Mouse (Mus musculus) limb, embryonic 12.5 days (tissue): ENCODE results near the gene Dab1. TPM values are rescaled to one million over a fixed set of nuclear protein-coding genes. Genes with fewer than 3 reads are reported as not detected.

ENCODE experiments used
- ATAC-seq: fragments of 200-750 bp; cut with Nextera tagmentation; 2 replicates; pipeline ENCODE4 v1.8.0; 2017; ENCODE audit warnings: low read depth, moderate TSS enrichment; ENCODE audit not compliant: insufficient number of reproducible peaks, insufficient read depth, low FRiP score, low TSS enrichment
- H3K27ac ChIP-seq: fragments of 300-500 bp; sonication (generic); 2 replicates; pipeline ENCODE4 v1.5.1; 2016; ENCODE audit warnings: mild to moderate bottlenecking, moderate library complexity
- H3K27me3 ChIP-seq: fragments of 300-500 bp; sonication (generic); 2 replicates; pipeline ENCODE4 v1.6.1; 2016; ENCODE audit warnings: mild to moderate bottlenecking, moderate library complexity
- H3K36me3 ChIP-seq: fragments of 300-500 bp; sonication (generic); 2 replicates; pipeline ENCODE4 v1.6.1; 2016; ENCODE audit warnings: mild to moderate bottlenecking, moderate library complexity
- H3K4me1 ChIP-seq: fragments of 300-500 bp; sonication (generic); replicated peaks from 2 replicates; pipeline ENCODE4 v1.6.1; 2016
- H3K4me2 ChIP-seq: fragments of 300-500 bp; sonication (generic); 2 replicates; pipeline ENCODE4 v1.6.1; 2016; ENCODE audit warnings: mild to moderate bottlenecking, moderate library complexity
- H3K4me3 ChIP-seq: fragments of 300-500 bp; sonication (generic); replicated peaks from 2 replicates; pipeline ENCODE4 v1.5.1; 2016; ENCODE audit warnings: mild to moderate bottlenecking
- H3K9ac ChIP-seq: fragments of 300-500 bp; sonication (generic); replicated peaks from 2 replicates; pipeline ENCODE4 v1.6.1; 2016; ENCODE audit warnings: mild to moderate bottlenecking, moderate library complexity
- H3K9me3 ChIP-seq: fragments of 300-500 bp; sonication (generic); 2 replicates; pipeline ENCODE4 v1.6.1; 2016; ENCODE audit warnings: mild to moderate bottlenecking, moderate library complexity
- WGBS: fragments of 180-500 bp; shearing (Covaris S2); methylation state at CpG from one replicate; pipeline ENCODE4 v1.1.7; 2016; 5-methylcytosine and 5-hydroxymethylcytosine counted together
- polyA plus RNA-seq: library from polyadenylated mRNA; unstranded; fragments of >200 nt; fragmentation: Nextera tagmentation; extraction: Ambion mirVana; gene quantifications from 2 replicates; pipeline ENCODE4 v1.2.1, GENCODE M21; 2016

The Dab1 gene
- polyA plus RNA-seq, 1 experiment from 2014 or later: 23.8 TPM

- Histone ChIP-seq H3K27me3 (0 out of 2 replicates have a peak, but pooled peaks cover 4% of the 10 kb centered on the region), H3K9me3 (no peaks in the 10 kb centered on the region), H3K36me3 (no peaks in the 10 kb centered on the region), H3K9ac (no peak overlapping the region), H3K4me1 (no peaks in the 10 kb centered on the region), H3K4me3 (no peak overlapping the region), H3K27ac (no peak overlapping the region), H3K4me2 (no peak overlapping the region)
- no peak for ATAC-seq
- WGBS: 83% methylated on average over 6 of the region's 6 CpGs
These were observed 81.2 kb downstream of the Dab1 start for GRCm38 (mm10) chr4:103700392-103700791.

GRCm38 (mm10) chr4:103702137-103702536, 83.0 kb downstream of the Dab1 start:
- H3K4me3 ChIP-seq: no peak overlapping the region
- no peak for ATAC-seq
- no peak overlapping the region for H3K27ac ChIP-seq
- 0 out of 2 replicates have a peak, but pooled peaks cover 4% of the 10 kb centered on the region for H3K27me3 ChIP-seq
- H3K4me2 ChIP-seq: no peak overlapping the region
- H3K36me3 ChIP-seq: no peaks in the 10 kb centered on the region
- H3K4me1 ChIP-seq: no peaks in the 10 kb centered on the region
- no peak overlapping the region for H3K9ac ChIP-seq
- no peaks in the 10 kb centered on the region for H3K9me3 ChIP-seq
- WGBS: 56% methylated on average over 3 of the region's 3 CpGs

- WGBS: 72% methylated on average over 2 of the region's 2 CpGs
- H3K4me3 ChIP-seq: no peak overlapping the region
- no peak overlapping the region for H3K9ac ChIP-seq
- no peak overlapping the region for H3K4me2 ChIP-seq
- no peak for ATAC-seq
- no peaks in the 10 kb centered on the region for H3K4me1 ChIP-seq
- H3K27me3 ChIP-seq: no peaks in the 10 kb centered on the region
- H3K27ac ChIP-seq: no peak overlapping the region
- no peaks in the 10 kb centered on the region for H3K36me3 ChIP-seq
- H3K9me3 ChIP-seq: no peaks in the 10 kb centered on the region
These were observed 85.3 kb downstream of the Dab1 start for GRCm38 (mm10) chr4:103704477-103704876.

- Histone ChIP-seq H3K27ac (no peak overlapping the region), H3K4me2 (no peak overlapping the region), H3K4me3 (no peak overlapping the region), H3K4me1 (no peaks in the 10 kb centered on the region), H3K9me3 (no peaks in the 10 kb centered on the region), H3K27me3 (no peaks in the 10 kb centered on the region), H3K9ac (no peak overlapping the region), H3K36me3 (no peaks in the 10 kb centered on the region)
- ATAC-seq: no peak
- 71% methylated on average over 4 of the region's 4 CpGs for WGBS
These were observed 87.3 kb downstream of the Dab1 start for GRCm38 (mm10) chr4:103706501-103706900.

- Histone ChIP-seq H3K4me1 (no peaks in the 10 kb centered on the region), H3K4me2 (no peak overlapping the region), H3K27ac (no peak overlapping the region), H3K27me3 (no peaks in the 10 kb centered on the region), H3K9me3 (no peaks in the 10 kb centered on the region), H3K36me3 (no peaks in the 10 kb centered on the region), H3K4me3 (no peak overlapping the region), H3K9ac (no peak overlapping the region)
- no peak for ATAC-seq
- WGBS: 47% methylated on average over 1 of the region's 1 CpGs
These were observed 88.0 kb downstream of the Dab1 start for GRCm38 (mm10) chr4:103707140-103707539.

GRCm38 (mm10) chr4:103711353-103711752, 92.2 kb downstream of the Dab1 start:
- Histone ChIP-seq H3K4me2 (no peak overlapping the region), H3K27ac (no peak overlapping the region), H3K9me3 (no peaks in the 10 kb centered on the region), H3K27me3 (no peaks in the 10 kb centered on the region; the same call in 1 of the 2 replicates), H3K9ac (no peak overlapping the region), H3K4me3 (no peak overlapping the region), H3K36me3 (no peaks in the 10 kb centered on the region), H3K4me1 (no peaks in the 10 kb centered on the region)
- 67% methylated on average over 6 of the region's 6 CpGs for WGBS
- no peak for ATAC-seq

DNA sequence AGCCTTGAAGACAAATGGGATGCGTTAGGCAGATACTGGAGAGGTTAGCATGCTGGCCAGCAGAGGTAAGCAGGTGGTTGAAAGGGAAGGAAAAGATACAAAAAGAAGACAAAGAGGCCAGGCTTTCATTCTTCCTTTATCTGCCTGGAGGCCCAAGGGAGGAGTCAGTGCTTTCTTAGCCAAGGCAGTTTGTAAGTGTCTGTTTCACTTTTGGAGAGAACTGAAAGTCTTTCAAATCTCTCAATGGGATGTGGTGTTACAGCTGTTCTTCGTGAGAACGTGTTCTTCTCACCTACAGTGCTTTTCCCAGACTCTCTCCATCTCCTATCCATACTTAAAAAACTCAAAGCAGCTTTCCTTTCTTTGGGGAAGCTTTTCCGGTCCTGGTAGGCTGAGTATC, 94.8 kb downstream of the Dab1 start:
- Histone ChIP-seq H3K9me3 (no peaks in the 10 kb centered on the region), H3K9ac (no peak overlapping the region), H3K4me2 (no peak overlapping the region), H3K27me3 (no peaks in the 10 kb centered on the region; the same call in 1 of the 2 replicates), H3K4me3 (no peak overlapping the region), H3K27ac (no peak overlapping the region), H3K4me1 (no peaks in the 10 kb centered on the region), H3K36me3 (no peaks in the 10 kb centered on the region)
- 88% methylated on average over 4 of the region's 4 CpGs for WGBS
- no peak for ATAC-seq

DNA sequence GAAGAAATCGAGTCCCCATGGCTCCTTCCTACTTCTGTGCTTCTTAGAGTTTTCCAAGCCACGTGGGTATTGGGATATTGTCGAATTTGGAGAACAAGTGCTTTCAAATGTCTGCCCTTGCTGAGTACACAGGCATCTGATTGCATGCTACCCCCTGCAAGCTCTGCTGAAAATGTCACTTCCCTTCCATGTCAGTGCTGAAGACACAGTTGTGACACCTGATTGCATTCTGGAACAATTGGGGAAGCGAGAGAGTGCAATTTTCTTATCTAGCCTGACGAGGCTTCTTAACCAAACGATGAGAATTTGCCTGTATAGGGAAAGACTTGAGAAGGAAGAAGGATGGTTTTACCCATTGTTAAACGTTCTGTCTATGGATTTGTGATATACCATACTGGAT, 95.8 kb downstream of the Dab1 start:
- H3K9ac ChIP-seq: no peak overlapping the region
- no peaks in the 10 kb centered on the region for H3K4me1 ChIP-seq
- H3K27ac ChIP-seq: no peak overlapping the region
- H3K9me3 ChIP-seq: no peaks in the 10 kb centered on the region
- H3K4me3 ChIP-seq: no peak overlapping the region
- no peaks in the 10 kb centered on the region for H3K36me3 ChIP-seq
- 78% methylated on average over 7 of the region's 7 CpGs for WGBS
- H3K4me2 ChIP-seq: no peak overlapping the region
- no peak for ATAC-seq
- no peaks in the 10 kb centered on the region; the same call in 1 of the 2 replicates for H3K27me3 ChIP-seq

- 87% methylated on average over 4 of the region's 4 CpGs for WGBS
- ATAC-seq: no peak
- Histone ChIP-seq H3K4me3 (no peak overlapping the region), H3K4me1 (no peaks in the 10 kb centered on the region), H3K4me2 (no peak overlapping the region), H3K36me3 (no peaks in the 10 kb centered on the region), H3K9ac (no peak overlapping the region), H3K9me3 (no peaks in the 10 kb centered on the region), H3K27me3 (no peaks in the 10 kb centered on the region; the same call in 1 of the 2 replicates), H3K27ac (no peak overlapping the region)
These were observed 96.4 kb downstream of the Dab1 start for GRCm38 (mm10) chr4:103715568-103715967.

DNA sequence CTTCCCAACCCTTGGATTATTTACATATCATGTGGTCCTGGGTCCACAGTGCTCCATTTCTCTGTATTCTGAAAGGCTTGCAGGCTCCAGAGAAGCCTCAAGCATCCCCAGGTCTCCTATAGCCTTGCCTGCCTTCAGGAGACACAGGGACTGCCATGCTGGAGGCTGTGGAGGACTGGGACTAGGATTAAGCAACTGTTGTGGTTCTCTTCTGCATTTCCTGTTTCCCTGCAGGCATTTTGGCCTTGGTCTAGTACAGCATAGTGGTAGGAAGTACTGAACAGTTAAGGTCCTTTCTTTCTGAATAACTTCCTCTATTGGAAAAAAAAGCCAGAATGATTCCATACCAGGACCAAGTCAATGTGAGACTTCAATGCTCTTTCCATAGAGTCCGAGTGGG, 103.6 kb downstream of the Dab1 start:
- no peak overlapping the region for H3K27ac ChIP-seq
- H3K4me3 ChIP-seq: no peak overlapping the region
- H3K9me3 ChIP-seq: no peaks in the 10 kb centered on the region
- no peak overlapping the region for H3K9ac ChIP-seq
- no peak for ATAC-seq
- 77% methylated on average over 1 of the region's 1 CpGs for WGBS
- no peak overlapping the region for H3K4me2 ChIP-seq
- no peaks in the 10 kb centered on the region for H3K36me3 ChIP-seq
- no peaks in the 10 kb centered on the region for H3K4me1 ChIP-seq
- H3K27me3 ChIP-seq: no peaks in the 10 kb centered on the region

DNA sequence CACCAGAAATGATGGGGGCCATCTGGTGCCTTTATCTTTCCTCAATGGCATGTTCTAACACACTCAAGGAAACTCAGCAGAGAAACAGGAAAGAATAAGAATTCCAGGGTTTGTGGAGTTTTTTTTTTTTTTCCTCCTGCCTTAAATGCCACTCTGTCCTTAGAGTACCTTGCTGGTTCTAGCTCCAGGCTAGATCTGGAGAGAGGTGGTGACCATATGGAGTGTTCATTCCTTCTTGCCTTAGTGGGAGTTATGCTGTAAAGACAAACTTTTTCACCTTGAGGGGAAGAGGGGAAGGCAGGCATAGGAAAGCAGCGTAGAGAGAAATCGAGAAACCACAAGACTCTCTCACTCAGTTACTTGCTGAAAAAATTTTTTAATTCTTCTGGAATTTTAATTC, 107.3 kb downstream of the Dab1 start:
- no peaks in the 10 kb centered on the region for H3K4me1 ChIP-seq
- no peaks in the 10 kb centered on the region for H3K27me3 ChIP-seq
- H3K27ac ChIP-seq: no peak overlapping the region
- no peak for ATAC-seq
- no peaks in the 10 kb centered on the region for H3K9me3 ChIP-seq
- H3K9ac ChIP-seq: no peak overlapping the region
- no peak overlapping the region for H3K4me3 ChIP-seq
- H3K4me2 ChIP-seq: no peak overlapping the region
- no peaks in the 10 kb centered on the region for H3K36me3 ChIP-seq
- 77% methylated on average over 2 of the region's 2 CpGs for WGBS

DNA sequence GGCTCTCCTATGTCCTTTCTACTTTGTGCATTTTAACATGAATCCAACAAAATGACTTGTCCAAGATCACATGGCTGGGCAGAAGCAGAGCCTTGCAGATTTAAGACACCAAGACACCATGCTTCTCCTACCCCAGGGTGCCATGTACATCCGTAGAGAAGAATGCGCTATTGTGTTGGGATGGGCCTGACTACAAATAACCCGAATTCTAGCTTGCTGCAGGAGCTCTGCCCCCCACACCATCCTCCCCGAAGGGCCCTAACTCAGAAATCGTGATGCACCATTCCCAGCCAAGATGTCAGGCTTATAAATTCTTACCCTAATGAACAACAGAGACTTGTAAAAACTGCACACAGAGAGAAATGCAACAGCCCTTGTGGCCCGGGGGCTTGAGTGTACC, 118.0 kb downstream of the Dab1 start:
- Histone ChIP-seq H3K4me2 (no peak overlapping the region), H3K9ac (no peak overlapping the region), H3K36me3 (no peaks in the 10 kb centered on the region), H3K4me3 (no peak overlapping the region), H3K27me3 (peaks cover 7% of the 10 kb centered on the region; the same call in 1 of the 2 replicates), H3K4me1 (peaks cover 18% of the 10 kb centered on the region), H3K9me3 (no peaks in the 10 kb centered on the region), H3K27ac (no peak overlapping the region)
- ATAC-seq: peak; percentile 52; the same call in 1 of the 2 replicates
- 23% methylated on average over 6 of the region's 6 CpGs for WGBS
